Mouse (Mus musculus): ENCODE data around the gene Kctd17.

GRCm38 (mm10) chr15:78405517-78406211 is 22.7 kb upstream of the Kctd17 start, which contains the start of gene Tst:
- TF ChIP-seq CTCF (IDR thresholded peaks at IDR 0.05; ENCODE audit: low read depth) (no peak), EP300 (IDR thresholded peaks at IDR 0.05; ENCODE audit: low read depth) (no peak)
